Mouse (Mus musculus): ENCODE measurements at regions not wholly inside any gene's neighbourhood (a gene's known extent, or its start where the extent isn't known, plus 50 kb on each side); places are given as distances from the start of the nearest gene placed in this dataset.

DNA sequence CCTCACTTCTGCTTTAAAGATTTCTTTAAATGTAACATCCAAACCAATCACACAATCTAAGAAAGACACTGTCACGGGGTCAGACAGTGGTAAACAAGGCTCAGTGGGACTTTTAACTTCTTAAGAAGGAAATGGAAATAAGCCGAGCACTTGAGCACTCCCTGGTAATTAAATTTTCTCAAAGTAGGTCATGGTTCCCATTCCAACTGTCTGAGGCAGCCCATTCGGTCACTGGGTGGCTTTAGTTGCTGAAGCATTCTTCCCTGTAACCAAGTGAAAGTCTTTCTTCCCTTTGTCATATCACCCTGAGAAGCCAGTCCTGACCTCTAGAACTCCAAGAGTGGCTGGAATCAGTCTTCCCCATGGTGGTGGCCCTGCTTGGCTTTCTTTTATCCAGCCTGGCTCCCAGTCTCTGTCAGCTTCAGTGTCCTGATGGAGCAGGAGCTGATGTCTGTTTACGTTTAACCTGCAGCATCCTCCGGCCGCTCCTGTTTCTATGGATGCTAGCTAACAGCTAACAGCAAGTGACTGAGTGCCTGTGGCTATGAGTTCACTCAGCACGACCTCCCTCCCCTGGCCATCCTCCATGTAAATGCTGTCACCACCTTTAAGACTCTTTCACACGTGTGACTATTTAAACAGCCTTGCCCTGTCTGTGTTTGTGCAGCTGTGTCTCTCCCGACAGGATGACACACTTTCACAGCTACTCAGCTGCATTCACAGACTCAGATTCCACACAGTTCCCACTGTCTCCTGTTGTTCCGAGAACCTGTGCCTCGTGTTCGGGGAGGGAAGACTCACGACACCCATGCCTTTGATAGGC, 82.0 kb upstream of the Pabpc6 start:
- Histone ChIP-seq H3K27me3 (ENCODE audit: control insufficient read depth, insufficient read depth, low read length) (no peaks in the 10 kb centered on the region), H3K9me3 (replicated peaks; ENCODE audit: control insufficient read depth, low read length) (no peaks in the 10 kb centered on the region), H3K9ac (ENCODE audit: low read depth, low read length) (no peak overlapping the region), H3K36me3 (ENCODE audit: control insufficient read depth, insufficient read depth, low read length) (no peaks in the 10 kb centered on the region), H3K27ac (ENCODE audit: low read depth, low read length) (no peak overlapping the region), H3K4me3 (ENCODE audit: low read depth, low read length) (no peak overlapping the region), H3K4me2 (no peak overlapping the region), H3K4me1 (ENCODE audit: control insufficient read depth, insufficient read depth, low read length) (peaks cover 3% of the 10 kb centered on the region; the same call in 1 of the 2 replicates)
- WGBS (ENCODE audit: insufficient replicate concordance): 48% methylated on average over 13 of the region's 13 CpGs
- no peak for ATAC-seq (replicated peaks; ENCODE audit: insufficient number of reproducible peaks, low FRiP score, low TSS enrichment)

DNA sequence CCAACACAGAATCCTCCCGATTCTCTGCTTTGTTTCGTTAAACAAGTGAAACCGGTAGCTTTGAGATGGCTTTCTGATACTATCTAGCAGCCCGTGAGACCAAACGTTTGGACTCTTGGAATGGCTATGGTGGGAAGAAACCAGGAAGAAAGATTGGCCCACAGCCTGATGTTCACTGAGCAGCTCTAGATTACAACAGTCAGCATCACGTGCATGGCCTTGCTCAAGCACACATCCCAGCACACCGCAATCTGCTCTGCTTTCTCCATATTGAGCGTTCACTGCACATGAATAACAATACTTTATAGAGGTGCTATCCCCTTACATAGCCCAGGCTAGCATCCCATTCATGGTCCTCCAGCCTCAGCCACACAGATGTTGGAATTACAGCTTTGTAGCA, 80.5 kb upstream of the Pabpc6 start:
- WGBS (ENCODE audit: insufficient replicate concordance): 85% methylated on average over 8 of the region's 8 CpGs
- no peak overlapping the region for H3K9ac ChIP-seq (ENCODE audit: low read depth, low read length)
- H3K4me3 ChIP-seq (ENCODE audit: low read depth, low read length): no peak overlapping the region
- H3K27me3 ChIP-seq (ENCODE audit: control insufficient read depth, insufficient read depth, low read length): no peaks in the 10 kb centered on the region
- no peak overlapping the region for H3K4me2 ChIP-seq
- H3K9me3 ChIP-seq (replicated peaks; ENCODE audit: control insufficient read depth, low read length): no peaks in the 10 kb centered on the region
- no peak for ATAC-seq (replicated peaks; ENCODE audit: insufficient number of reproducible peaks, low FRiP score, low TSS enrichment)
- no peaks in the 10 kb centered on the region for H3K4me1 ChIP-seq (ENCODE audit: control insufficient read depth, insufficient read depth, low read length)
- H3K27ac ChIP-seq (ENCODE audit: low read depth, low read length): no peak overlapping the region
- no peaks in the 10 kb centered on the region for H3K36me3 ChIP-seq (ENCODE audit: control insufficient read depth, insufficient read depth, low read length)

DNA sequence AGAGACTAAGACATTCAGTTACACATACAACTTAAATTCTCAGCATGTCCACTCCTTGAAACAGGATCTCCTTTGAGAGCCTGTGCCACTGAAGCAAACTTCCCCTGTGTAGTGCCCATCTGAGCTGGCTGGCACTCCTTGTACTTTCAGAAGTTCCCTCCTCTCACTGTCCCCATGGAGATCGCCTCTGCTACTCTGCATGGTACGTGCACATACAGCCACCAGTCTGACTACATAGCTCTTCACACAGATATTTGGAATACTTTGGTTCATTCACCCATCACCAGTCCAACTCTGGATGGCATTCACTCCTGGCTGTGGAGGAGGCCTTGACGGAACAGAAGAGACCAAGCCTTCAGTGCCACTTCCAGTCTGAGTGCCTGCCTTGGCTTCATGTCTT, 79.8 kb upstream of the Pabpc6 start:
- H3K4me1 ChIP-seq (ENCODE audit: control insufficient read depth, insufficient read depth, low read length): no peaks in the 10 kb centered on the region
- H3K4me3 ChIP-seq (ENCODE audit: low read depth, low read length): no peak overlapping the region
- WGBS (ENCODE audit: insufficient replicate concordance): 86% methylated on average over 3 of the region's 3 CpGs
- H3K27ac ChIP-seq (ENCODE audit: low read depth, low read length): no peak overlapping the region
- H3K9me3 ChIP-seq (replicated peaks; ENCODE audit: control insufficient read depth, low read length): no peaks in the 10 kb centered on the region
- H3K9ac ChIP-seq (ENCODE audit: low read depth, low read length): no peak overlapping the region
- H3K27me3 ChIP-seq (ENCODE audit: control insufficient read depth, insufficient read depth, low read length): no peaks in the 10 kb centered on the region
- no peak for ATAC-seq (replicated peaks; ENCODE audit: insufficient number of reproducible peaks, low FRiP score, low TSS enrichment)
- H3K4me2 ChIP-seq: no peak overlapping the region
- no peaks in the 10 kb centered on the region for H3K36me3 ChIP-seq (ENCODE audit: control insufficient read depth, insufficient read depth, low read length)

DNA sequence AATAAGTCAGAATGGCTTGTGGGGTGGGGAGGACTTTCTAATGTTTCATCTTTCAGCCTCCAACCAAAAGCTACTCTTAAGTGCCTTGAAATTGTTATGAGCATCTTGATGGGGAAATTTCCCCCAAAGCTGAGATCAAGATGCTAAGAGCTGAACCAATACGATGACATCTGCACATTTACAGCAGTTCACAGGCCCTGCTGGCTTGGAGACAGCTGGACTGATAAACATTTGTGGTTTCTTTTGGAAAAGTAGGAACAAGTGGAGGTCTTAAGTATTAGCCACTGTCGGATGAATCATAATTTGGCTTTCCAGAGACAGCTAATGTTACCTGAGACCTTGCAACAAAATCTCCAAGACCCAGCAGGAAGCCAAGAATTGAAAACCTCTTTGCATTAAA, 78.4 kb upstream of the Pabpc6 start:
- no peak for ATAC-seq (replicated peaks; ENCODE audit: insufficient number of reproducible peaks, low FRiP score, low TSS enrichment)
- H3K27ac ChIP-seq (ENCODE audit: low read depth, low read length): no peak overlapping the region
- H3K4me1 ChIP-seq (ENCODE audit: control insufficient read depth, insufficient read depth, low read length): no peaks in the 10 kb centered on the region

DNA sequence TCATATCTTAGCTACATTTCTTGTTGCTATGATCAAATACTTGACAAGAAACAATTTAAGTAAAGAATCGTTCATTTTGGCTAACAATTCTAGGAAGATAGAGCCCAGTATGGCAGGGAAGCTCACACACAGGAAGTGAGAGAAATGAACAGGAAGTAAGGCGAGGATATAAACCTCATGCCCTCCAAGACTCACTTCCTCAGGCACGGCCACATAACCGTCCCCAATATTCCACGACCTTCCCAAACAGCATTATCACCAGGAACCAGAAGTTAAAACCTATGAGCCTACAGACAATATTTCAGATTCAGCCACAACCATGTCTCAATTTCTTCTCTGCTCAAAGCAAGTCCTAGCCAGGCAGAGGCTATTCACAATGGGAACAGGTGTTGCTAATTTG, 73.8 kb upstream of the Pabpc6 start:
- Histone ChIP-seq H3K27me3 (ENCODE audit: control insufficient read depth, insufficient read depth, low read length) (no peaks in the 10 kb centered on the region), H3K9me3 (replicated peaks; ENCODE audit: control insufficient read depth, low read length) (no peaks in the 10 kb centered on the region), H3K36me3 (ENCODE audit: control insufficient read depth, insufficient read depth, low read length) (no peaks in the 10 kb centered on the region), H3K4me2 (no peak overlapping the region), H3K9ac (ENCODE audit: low read depth, low read length) (no peak overlapping the region), H3K4me1 (ENCODE audit: control insufficient read depth, insufficient read depth, low read length) (no peaks in the 10 kb centered on the region), H3K27ac (ENCODE audit: low read depth, low read length) (no peak overlapping the region), H3K4me3 (ENCODE audit: low read depth, low read length) (no peak overlapping the region)
- WGBS (ENCODE audit: insufficient replicate concordance): 64% methylated on average over 5 of the region's 5 CpGs
- ATAC-seq (replicated peaks; ENCODE audit: insufficient number of reproducible peaks, low FRiP score, low TSS enrichment): no peak

More for the DNA sequence above, 78.4 kb upstream of the Pabpc6 start:
- Histone ChIP-seq H3K9ac (ENCODE audit: low read depth, low read length) (no peak overlapping the region), H3K36me3 (ENCODE audit: control insufficient read depth, insufficient read depth, low read length) (no peaks in the 10 kb centered on the region), H3K27me3 (ENCODE audit: control insufficient read depth, insufficient read depth, low read length) (no peaks in the 10 kb centered on the region), H3K4me3 (ENCODE audit: low read depth, low read length) (no peak overlapping the region), H3K9me3 (replicated peaks; ENCODE audit: control insufficient read depth, low read length) (no peaks in the 10 kb centered on the region), H3K4me2 (no peak overlapping the region)
- whole genome bisulfite sequencing (ENCODE audit: insufficient replicate concordance): 83% methylated on average over 2 of the region's 2 CpGs

DNA sequence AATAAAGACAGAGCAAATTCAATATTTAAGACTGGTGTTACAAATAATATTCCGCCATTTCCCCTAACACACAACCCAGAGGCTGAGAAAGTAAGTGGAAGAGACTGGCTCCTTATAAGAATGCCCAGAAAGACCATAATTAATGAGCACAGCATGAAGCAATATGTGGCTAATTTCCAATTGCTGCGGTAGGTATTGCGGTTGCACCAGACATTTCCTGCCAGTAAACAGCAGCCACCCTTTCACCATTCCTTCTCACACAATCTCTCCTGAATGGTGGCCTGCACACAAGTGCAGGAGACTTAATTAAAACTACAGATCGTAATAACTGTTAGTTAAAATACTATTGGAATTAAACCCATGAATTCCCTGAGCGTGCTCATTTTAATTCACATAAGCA, 71.8 kb upstream of the Pabpc6 start:
- ATAC-seq (replicated peaks; ENCODE audit: insufficient number of reproducible peaks, low FRiP score, low TSS enrichment): no peak
- Histone ChIP-seq H3K36me3 (ENCODE audit: control insufficient read depth, insufficient read depth, low read length) (no peaks in the 10 kb centered on the region), H3K9ac (ENCODE audit: low read depth, low read length) (no peak overlapping the region), H3K27me3 (ENCODE audit: control insufficient read depth, insufficient read depth, low read length) (no peaks in the 10 kb centered on the region), H3K4me2 (no peak overlapping the region), H3K4me1 (ENCODE audit: control insufficient read depth, insufficient read depth, low read length) (no peaks in the 10 kb centered on the region), H3K27ac (ENCODE audit: low read depth, low read length) (no peak overlapping the region), H3K4me3 (ENCODE audit: low read depth, low read length) (no peak overlapping the region), H3K9me3 (replicated peaks; ENCODE audit: control insufficient read depth, low read length) (no peaks in the 10 kb centered on the region)
- WGBS (ENCODE audit: insufficient replicate concordance): 91% methylated on average over 5 of the region's 5 CpGs

DNA sequence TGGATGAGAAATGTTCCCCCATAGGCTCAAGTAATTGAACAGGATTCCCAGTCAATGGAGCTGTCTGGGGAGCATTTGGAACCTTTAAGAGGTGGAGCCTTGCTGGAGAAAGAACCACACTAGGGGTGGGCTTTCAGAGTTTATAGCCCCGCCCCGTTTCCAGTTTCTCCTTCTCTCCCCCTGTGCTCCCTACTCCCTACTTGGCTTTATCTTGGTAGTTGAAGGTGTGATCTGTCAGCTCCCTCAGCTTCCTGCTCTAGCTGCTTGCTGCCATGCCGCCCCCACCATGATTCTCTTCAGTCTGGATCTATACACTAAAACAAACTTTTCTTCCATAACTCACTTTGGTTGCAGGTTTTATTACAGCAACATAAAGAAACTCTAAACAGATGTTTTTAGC, 59.5 kb upstream of the Pabpc6 start:
- Histone ChIP-seq H3K9me3 (replicated peaks; ENCODE audit: control insufficient read depth, low read length) (no peaks in the 10 kb centered on the region), H3K4me3 (ENCODE audit: low read depth, low read length) (no peak overlapping the region), H3K27ac (ENCODE audit: low read depth, low read length) (no peak overlapping the region), H3K9ac (ENCODE audit: low read depth, low read length) (no peak overlapping the region), H3K4me2 (no peak overlapping the region), H3K27me3 (ENCODE audit: control insufficient read depth, insufficient read depth, low read length) (no peaks in the 10 kb centered on the region), H3K4me1 (ENCODE audit: control insufficient read depth, insufficient read depth, low read length) (no peaks in the 10 kb centered on the region), H3K36me3 (ENCODE audit: control insufficient read depth, insufficient read depth, low read length) (no peaks in the 10 kb centered on the region)
- ATAC-seq (replicated peaks; ENCODE audit: insufficient number of reproducible peaks, low FRiP score, low TSS enrichment): no peak
- WGBS (ENCODE audit: insufficient replicate concordance): 17% methylated on average over 3 of the region's 3 CpGs

DNA sequence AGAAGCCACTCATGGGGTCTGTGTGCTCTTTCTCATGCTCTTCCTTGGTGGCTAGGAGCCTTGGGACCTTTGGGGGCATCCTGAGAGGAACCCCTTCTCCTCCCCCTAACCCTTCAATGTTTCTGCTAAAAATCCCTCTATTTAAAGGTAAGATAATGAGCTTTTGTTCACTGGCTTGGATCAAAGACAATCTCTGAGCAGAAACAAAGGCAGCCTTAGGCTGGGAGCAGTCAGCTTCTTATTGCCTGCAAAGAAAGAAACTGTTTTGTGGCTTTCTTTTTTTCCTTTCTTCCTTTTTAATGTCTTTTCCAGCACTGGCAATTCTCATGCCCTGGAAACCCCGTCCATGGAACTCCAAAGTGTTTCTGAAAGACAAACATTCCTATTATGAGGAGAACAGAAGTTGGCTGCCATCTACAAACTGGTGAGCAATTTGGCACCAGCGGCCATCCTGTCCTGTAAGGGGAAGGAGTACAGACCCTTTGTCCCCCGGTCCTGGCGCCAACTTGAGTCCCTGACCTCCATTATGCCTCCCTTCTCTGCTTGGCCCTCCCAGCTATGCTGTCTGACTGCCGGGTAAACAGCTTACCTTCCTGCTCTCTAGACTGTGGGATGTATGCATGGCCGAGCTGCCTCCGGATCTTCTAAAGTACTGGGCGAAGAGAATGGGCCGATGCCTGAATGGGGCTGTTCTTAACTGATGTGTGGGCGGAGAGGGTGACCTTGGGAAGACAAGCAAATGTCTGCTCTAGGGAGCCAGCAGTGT, 56.4 kb upstream of the Pabpc6 start:
- Histone ChIP-seq H3K27me3 (ENCODE audit: control insufficient read depth, insufficient read depth, low read length) (no peaks in the 10 kb centered on the region), H3K9ac (ENCODE audit: low read depth, low read length) (no peak overlapping the region), H3K4me3 (ENCODE audit: low read depth, low read length) (no peak overlapping the region), H3K27ac (ENCODE audit: low read depth, low read length) (no peak overlapping the region), H3K9me3 (replicated peaks; ENCODE audit: control insufficient read depth, low read length) (no peaks in the 10 kb centered on the region), H3K4me1 (ENCODE audit: control insufficient read depth, insufficient read depth, low read length) (no peaks in the 10 kb centered on the region), H3K36me3 (ENCODE audit: control insufficient read depth, insufficient read depth, low read length) (no peaks in the 10 kb centered on the region), H3K4me2 (no peak overlapping the region)
- ATAC-seq (replicated peaks; ENCODE audit: insufficient number of reproducible peaks, low FRiP score, low TSS enrichment): no peak
- 62% methylated on average over 10 of the region's 10 CpGs for WGBS (ENCODE audit: insufficient replicate concordance)

All from heart, embryonic 11.5 days (tissue).